ENCODE assay signal across 1 mouse cellular context in genomic region chr7:110061752-110062273, GRCm38 (mm10).
A peak's percentile ranks its signal among the peaks of the same experiment; 100 is the strongest.
TF ChIP-seq lines count a peak whose summit lies in the region.

No protein-coding gene starts in this region.

TF ChIP-seq in CH12.LX, 34 proteins besides CTCF, POLR2A, EP300 and RAD21 (continued from another document):
- TF ChIP-seq KAT2A (IDR thresholded peaks at IDR 0.05; ENCODE audit: insufficient replicate concordance, low read length), result no peak
- TF ChIP-seq SIN3A (IDR thresholded peaks at IDR 0.05; ENCODE audit: low read length), result peak; percentile 91
- TF ChIP-seq E2F4 (IDR thresholded peaks at IDR 0.05; ENCODE audit: insufficient replicate concordance, low read depth, low read length), result 0 out of 2 replicates have a peak, but pooled peaks have one; percentile 44
- TF ChIP-seq NRF1 (IDR thresholded peaks at IDR 0.05; ENCODE audit: low read depth, low read length), result peak; percentile 71
- TF ChIP-seq CHD2 (IDR thresholded peaks at IDR 0.05; ENCODE audit: low read length), result no peak
- no peak for TF ChIP-seq ELF1 (IDR thresholded peaks at IDR 0.05; ENCODE audit: low read depth, low read length)
- peak; percentile 15; the same call in 1 of the 2 replicates for TF ChIP-seq MAX (IDR thresholded peaks at IDR 0.05; ENCODE audit: low read length)
